In genomic region chr1:160080800-160081436, GRCm38 (mm10) we compare ENCODE assay signal across 7 mouse cellular contexts. TPM values are rescaled to one million over a fixed set of nuclear protein-coding genes. Genes with fewer than 3 reads are reported as not detected.
DNase-seq lines count a peak whose midpoint lies in the region; ATAC-seq lines count a peak whose summit lies in the region.

No protein-coding gene starts in this region.

- no peaks in the 10 kb centered on the region for H3K27me3 ChIP-seq in midbrain, embryonic 10.5 days (ENCODE audit: low read depth, poor library complexity, severe bottlenecking)

- H3K36me3 ChIP-seq in midbrain, embryonic 10.5 days, result no peaks in the 10 kb centered on the region

- H3K4me3 ChIP-seq in midbrain, embryonic 10.5 days, result no peak overlapping the region

- peak; percentile 62 for ATAC-seq in inflammation-experienced regulatory T-cells, adult 6 months

- intact Hi-C loops in left cerebral cortex, postnatal 10 days (cut with DNase I), result loop anchor here (5.0 to 10.0 kb wide), 3 partner anchors 559 to 776 kb away; partner anchors contain the start of gene Tnr

- H3K4me1 ChIP-seq in midbrain, embryonic 10.5 days, result no peaks in the 10 kb centered on the region

- H3K27ac ChIP-seq in midbrain, embryonic 10.5 days (replicated peaks), result no peak overlapping the region

- WGBS in midbrain, embryonic 10.5 days, result 35% methylated on average over 2 of the region's 2 CpGs

- H3K9me3 ChIP-seq in midbrain, embryonic 10.5 days (replicated peaks), result no peaks in the 10 kb centered on the region

- DNase-seq in adipocyte (ENCODE audit: low spot score), result peak; percentile 76
- peak; percentile 92 to 95 for DNase-seq in cerebellum, postnatal 14 days
- peak; percentile 82 to 84 for DNase-seq in frontal cortex, postnatal 25 days (ENCODE audit: low spot score in 2 of 2)
- DNase-seq in left cerebral cortex, postnatal 10 days (ENCODE audit: extremely low spot score in 1 of 2, low spot score in 2 of 2), result peak; percentile 78 to 79
- peak; percentile 78 for DNase-seq in midbrain, embryonic 10.5 days (ENCODE audit: low spot score)
- peak; percentile 64 for DNase-seq in right cerebral cortex, postnatal 25 days

RNA-seq across cellular contexts. Expression of gene 4930523C07Rik, which starts 36.7 kb away (rescaled TPM):
- polyA plus RNA-seq in inflammation-experienced regulatory T-cells, adult 6 months (2017; shearing (Covaris generic)), result 100 to 1,000 TPM; 146 to 245 (median 156) TPM
- 1 to 10 TPM; 3.5 to 4.4 TPM for total RNA-seq in left cerebral cortex, postnatal 10 days (2021)
- 1.8 and 3.2 TPM in 2 replicates for polyA plus RNA-seq in midbrain, embryonic 10.5 days (2016; fragmentation: Nextera tagmentation; extraction: Ambion mirVana)

Comparison
In these comparisons a context has a peak if more than half of its experiments do, and no peak if none do; other contexts are left out.
1. RNA of gene 4930523C07Rik, which starts 36.7 kb away (polyA plus RNA-seq): 146 to 245 TPM in inflammation-experienced regulatory T-cells, adult 6 months; 1.8 to 3.2 TPM in midbrain, embryonic 10.5 days; every median in the first group is over 10 times any median in the second.
2. Peak in every context shown above with its lines, with median percentiles within 50 percentile points of each other: DNase-seq.